Mouse (Mus musculus) E14TG2a.4 (cell line): Measurements from ENCODE around the gene Lmo4.

ENCODE experiments used
- CTCF ChIP-seq: conservative IDR thresholded peaks from 2 replicates; pipeline ENCODE4 v1.5.1; 2014; ENCODE audit warnings: low read length
- POU5F1 ChIP-seq: IDR thresholded peaks from 2 replicates; pipeline ENCODE4 v1.6.1; 2014; ENCODE audit warnings: low read length, borderline replicate concordance

DNA sequence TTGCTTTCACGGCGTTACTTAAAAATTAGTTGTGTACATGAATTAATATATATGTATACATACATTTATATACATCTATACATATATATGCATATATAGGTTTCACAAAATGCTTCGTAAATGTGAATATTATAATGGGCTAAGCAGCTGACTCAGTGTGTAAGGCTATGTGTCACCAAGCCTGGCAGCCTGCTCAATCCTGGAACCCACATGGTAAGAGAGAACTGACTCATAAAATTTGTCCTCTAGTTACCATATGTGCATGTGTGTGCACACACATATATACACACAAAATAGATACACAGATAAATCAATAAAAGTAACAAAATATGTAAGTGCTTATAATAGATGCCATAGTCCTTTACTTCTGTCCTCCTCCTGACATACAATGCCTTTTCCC lies 56.8 kb downstream of the Lmo4 start:
- TF ChIP-seq CTCF (no peak), POU5F1 (no peak)
